Comparison of ENCODE assay signal across 18 mouse cellular contexts in the genomic region with DNA sequence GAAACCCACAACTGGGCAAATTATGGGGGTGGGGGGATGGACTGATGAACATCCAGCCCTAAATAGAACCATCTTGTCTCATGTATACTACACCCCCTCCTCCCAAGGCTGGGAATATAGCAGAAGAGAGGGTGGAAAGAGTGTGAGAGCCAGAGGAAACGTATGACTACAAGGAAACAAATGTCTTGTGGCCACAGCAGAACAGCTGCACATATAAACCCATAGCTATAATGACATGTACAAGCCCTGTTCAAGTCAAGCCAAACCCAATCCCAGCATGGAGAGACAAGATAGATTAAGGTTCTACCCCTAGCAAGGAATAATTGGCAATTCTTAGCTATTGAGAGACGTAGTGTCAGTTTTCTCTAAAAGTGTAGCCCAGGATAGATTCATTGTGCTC.
DNase-seq lines count a peak whose midpoint lies in the region; TF ChIP-seq lines count a peak whose summit lies in the region.
"Had no signal": no experiment of that assay in that cellular context is flagged by ENCODE, and none has a peak within 500 bp of the region (broad histone marks: within the 10 kb centered on the region; RNA-seq: fewer than 3 reads in every experiment).

No protein-coding gene starts in this region.

- H3K79me3 ChIP-seq in C2C12 (ENCODE audit: low read depth): no peaks in the 10 kb centered on the region

- TF ChIP-seq POLR2A in myocyte (IDR thresholded peaks at IDR 0.05; ENCODE audit: insufficient read length, low read depth): no peak

- H3K79me2 ChIP-seq in C2C12 (ENCODE audit: control insufficient read depth, insufficient read depth) (no peaks in the 10 kb centered on the region), myocyte (ENCODE audit: control insufficient read depth, insufficient read depth) (no peaks in the 10 kb centered on the region)

- peak overlapping the region; percentile 21 for H3K4me2 ChIP-seq in myocyte (ENCODE audit: low read depth)

- no peak for TF ChIP-seq CTCF in C2C12 (IDR thresholded peaks at IDR 0.05; ENCODE audit: control insufficient read depth, insufficient read depth, insufficient read length)

- H3K27me3 ChIP-seq in C2C12 (ENCODE audit: control insufficient read depth, insufficient read depth, insufficient read length) (no peaks in the 10 kb centered on the region), myocyte (ENCODE audit: control insufficient read depth, insufficient read depth, insufficient read length) (no peaks in the 10 kb centered on the region)
- H3K27me3 ChIP-seq: CH12.LX, Patski had no signal

- no peak for DNase-seq in spleen, adult 18-20 months
- DNase-seq in adrenal gland, adult 8-10 months: no peak
- DNase-seq: adrenal gland, adult 2 months; adrenal gland, postnatal 10 days; adrenal gland, postnatal 14 days; adrenal gland, postnatal 25 days; adrenal gland, postnatal 36 days; B cell, adult 2 months; cerebellum, adult 11 months; cerebellum, adult 11-12 months; cerebellum, adult 18-20 months; cerebellum, adult 2 months; cerebellum, adult 8-10 months had no signal

- H3K4me3 ChIP-seq in C2C12 (ENCODE audit: insufficient read depth, poor library complexity, severe bottlenecking) (no peak overlapping the region), myocyte (no peak overlapping the region)

- H3ac ChIP-seq in C2C12 (ENCODE audit: control insufficient read depth, insufficient read length, low read depth) (no peak overlapping the region), myocyte (ENCODE audit: control insufficient read depth, insufficient read length) (no peak overlapping the region)

- H3K36me3 ChIP-seq in C2C12 (ENCODE audit: control insufficient read depth, insufficient read depth) (no peaks in the 10 kb centered on the region), myocyte (ENCODE audit: control insufficient read depth, insufficient read depth) (no peaks in the 10 kb centered on the region)
- H3K36me3 ChIP-seq: G1E had no signal

TF ChIP-seq in C2C12, 6 proteins besides CTCF, POLR2A, EP300 and RAD21:
- TF ChIP-seq MAX (IDR thresholded peaks at IDR 0.05): no peak
- TF ChIP-seq CEBPB (IDR thresholded peaks at IDR 0.05; ENCODE audit: low read depth): no peak
- no peak for TF ChIP-seq MYOG (IDR thresholded peaks at IDR 0.05; ENCODE audit: control insufficient read depth, extremely low read depth, insufficient read length)
- TF ChIP-seq FOSL1 (IDR thresholded peaks at IDR 0.05; ENCODE audit: insufficient read depth, low read length, poor library complexity, severe bottlenecking): no peak
- TF ChIP-seq MYOD1 (IDR thresholded peaks at IDR 0.05; ENCODE audit: control insufficient read depth, insufficient read length, low read depth): peak; percentile 98
TF ChIP-seq in C2C12: peak in this region for 1.

TF ChIP-seq in myocyte, 11 proteins besides CTCF, POLR2A, EP300 and RAD21:
- TF ChIP-seq TCF3 (IDR thresholded peaks at IDR 0.05; ENCODE audit: insufficient read length, low read depth): peak; percentile 64
- peak; percentile 28; the same call in 1 of the 2 replicates for TF ChIP-seq CEBPB (IDR thresholded peaks at IDR 0.05; ENCODE audit: insufficient read depth, poor library complexity, severe bottlenecking)
- peak in 2 of 3 experiments; percentile 61 to 91 for TF ChIP-seq MYOG (IDR thresholded peaks at IDR 0.05; ENCODE audit: control insufficient read depth in 1 of 3, insufficient read depth in 1 of 3, insufficient read length in 2 of 3, low read depth in 2 of 3)
- peak; percentile 77 for TF ChIP-seq TCF12 (IDR thresholded peaks at IDR 0.05; ENCODE audit: insufficient read depth, poor library complexity, severe bottlenecking)
- no peak for TF ChIP-seq USF1 (IDR thresholded peaks at IDR 0.05; ENCODE audit: low read depth)
- no peak for TF ChIP-seq E2F4 (IDR thresholded peaks at IDR 0.05; ENCODE audit: insufficient read depth)
- TF ChIP-seq MYOD1 (IDR thresholded peaks at IDR 0.05; ENCODE audit: control insufficient read depth in 1 of 3, insufficient read length in 2 of 3, low read depth in 2 of 3): peak; percentile 73 to 95 (median 95)
